Mouse (Mus musculus) lung, embryonic 16.5 days (tissue): ENCODE data around the gene Rpa3. TPM values are rescaled to one million over a fixed set of nuclear protein-coding genes. Genes with fewer than 3 reads are reported as not detected.

Experiments used
- ATAC-seq: fragments of 200-750 bp; cut with Nextera tagmentation; 2 replicates; pipeline ENCODE4 v1.8.0; 2017; ENCODE audit warnings: low read depth, mild to moderate bottlenecking, moderate library complexity
- H3K27ac ChIP-seq: fragments of 300-500 bp; sonication (generic); 2 replicates; pipeline ENCODE4 v1.5.1; 2014; ENCODE audit warnings: mild to moderate bottlenecking, control low read depth, low read length
- H3K27me3 ChIP-seq: fragments of 300-500 bp; sonication (generic); 2 replicates; pipeline ENCODE4 v1.6.1; 2014; ENCODE audit warnings: low read depth, low read length, mixed read lengths; ENCODE audit not compliant: control insufficient read depth, insufficient read depth
- H3K36me3 ChIP-seq: fragments of 300-500 bp; sonication (generic); 2 replicates; pipeline ENCODE4 v1.6.1; 2014; ENCODE audit warnings: low read length; ENCODE audit not compliant: control insufficient read depth, insufficient read depth
- H3K4me1 ChIP-seq: fragments of 300-500 bp; sonication (generic); replicated peaks from 2 replicates; pipeline ENCODE4 v1.6.1; 2014; ENCODE audit warnings: low read length, mixed read lengths; ENCODE audit not compliant: control insufficient read depth, insufficient read depth
- H3K4me2 ChIP-seq: fragments of 300-500 bp; sonication (generic); 2 replicates; pipeline ENCODE4 v1.6.1; 2014; ENCODE audit warnings: low read depth, low read length, control low read depth
- H3K4me3 ChIP-seq: fragments of 300-500 bp; sonication (generic); 2 replicates; pipeline ENCODE4 v1.5.1; 2014; ENCODE audit warnings: mild to moderate bottlenecking, low read length, control low read depth
- H3K9ac ChIP-seq: fragments of 300-500 bp; sonication (generic); 2 replicates; pipeline ENCODE4 v1.6.1; 2014; ENCODE audit warnings: low read length, control low read depth
- H3K9me3 ChIP-seq: fragments of 300-500 bp; sonication (generic); 2 replicates; pipeline ENCODE4 v1.6.1; 2016; ENCODE audit warnings: low read length; ENCODE audit not compliant: control insufficient read depth
- WGBS: fragments of 180-500 bp; shearing (Covaris S2); extraction: QIAGEN DNeasy Blood & Tissue Kit; methylation state at CpG from one replicate; pipeline ENCODE4 v1.1.7; 2014; 5-methylcytosine and 5-hydroxymethylcytosine counted together
- polyA plus RNA-seq: library from polyadenylated mRNA; unstranded; fragments of >200 nt; fragmentation: Nextera tagmentation; extraction: Ambion mirVana; gene quantifications from 2 replicates; pipeline ENCODE4 v1.2.1, GENCODE M21; 2015

The Rpa3 gene
- polyA plus RNA-seq = 157 and 165 TPM in 2 replicates

DNA sequence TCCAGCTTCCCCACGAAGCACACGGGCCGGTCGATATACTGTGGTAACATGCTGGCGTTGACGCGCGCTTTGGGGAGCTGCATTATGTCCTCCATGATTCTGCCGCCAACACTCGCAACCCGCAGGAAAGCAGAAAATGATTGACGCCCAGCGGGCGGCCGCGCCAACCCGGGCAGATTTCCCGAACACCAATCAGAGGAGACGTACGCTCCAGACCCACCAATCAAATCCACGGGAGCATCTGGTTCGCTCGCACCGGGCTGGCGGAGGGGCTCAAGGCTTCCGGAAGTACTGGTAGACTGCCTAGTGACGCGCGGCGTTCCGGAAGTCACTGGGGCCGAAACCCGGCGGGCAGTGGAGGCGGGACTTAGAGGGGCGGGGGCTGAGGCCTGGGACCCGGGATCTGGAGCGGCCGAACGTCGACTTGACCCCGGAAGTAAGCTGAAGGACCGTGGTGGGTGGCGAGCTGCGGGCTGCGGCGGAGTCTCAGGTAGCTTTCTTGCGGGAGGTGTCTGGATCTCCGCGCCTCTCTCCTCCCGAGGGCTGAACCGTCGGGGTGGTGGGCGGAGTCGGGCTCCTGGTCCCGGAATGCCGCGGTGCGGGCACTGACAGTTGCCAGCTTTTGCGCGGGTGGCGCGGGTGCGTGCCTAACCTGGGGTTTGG lies at the start of gene Rpa3, which contains the start of the genes Umad1 and Gm45062:
TSS of gene Rpa3 (minus strand) at position 170 of the 663 bp plus-strand sequence.
TSS of gene Umad1 (plus strand) at position 285 of the 663 bp plus-strand sequence.
TSS of gene Gm45062 (plus strand) at position 447 of the 663 bp plus-strand sequence.
- Histone ChIP-seq H3K9ac (peak within 1 kb of the TSS; percentile 92), H3K4me1 (peaks cover 6% of the 10 kb centered on the region; the same call in 1 of the 2 replicates), H3K4me2 (peak within 1 kb of the TSS; percentile 93), H3K27ac (peak within 1 kb of the TSS; percentile 81), H3K36me3 (no peaks in the 10 kb centered on the region), H3K4me3 (peak within 1 kb of the TSS; percentile 92), H3K27me3 (no peaks in the 10 kb centered on the region), H3K9me3 (no peaks in the 10 kb centered on the region)
- WGBS = under 1% methylated on average over 59 of the region's 64 CpGs
- peak; percentile 100 for ATAC-seq

DNA sequence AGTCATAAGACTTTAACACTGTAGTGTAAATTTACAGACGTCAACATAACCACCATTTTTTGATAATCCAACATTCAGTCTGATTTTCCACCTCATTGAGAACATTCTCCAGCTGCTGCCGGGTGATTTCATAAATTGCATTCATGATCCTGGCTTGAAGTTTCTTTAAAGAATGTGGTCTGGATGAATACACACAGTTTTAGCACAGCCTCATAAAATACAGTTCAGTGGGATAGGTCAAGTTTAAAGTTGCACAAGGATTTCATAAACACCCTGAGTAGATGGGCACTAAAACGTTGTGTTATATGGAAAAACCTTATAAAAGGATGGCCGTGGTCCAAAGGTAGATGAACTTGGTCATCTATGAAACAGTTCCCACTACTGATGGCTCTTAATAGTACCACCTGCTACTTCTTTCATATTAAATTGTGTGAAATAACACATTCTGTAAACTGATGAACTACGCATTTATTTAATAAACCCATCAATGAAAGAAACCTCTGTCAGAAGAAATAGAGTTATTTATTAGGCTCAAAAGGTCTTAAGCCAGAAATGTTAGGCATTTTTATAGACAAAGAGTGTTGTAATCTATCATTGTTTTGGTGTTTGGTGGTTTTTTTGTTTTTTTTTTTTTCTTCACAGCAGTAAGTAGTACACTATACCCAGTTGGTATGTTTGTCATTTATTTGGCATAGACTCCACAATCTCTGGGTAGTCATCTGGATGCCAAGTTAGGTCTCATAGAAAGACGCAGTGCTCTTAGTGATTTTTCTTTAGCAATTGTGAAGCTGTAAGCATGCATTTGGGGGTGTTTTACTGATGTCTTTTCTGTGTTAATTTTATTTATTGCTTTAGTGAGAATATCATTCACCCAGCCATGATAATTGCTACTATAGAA lies 49.2 kb upstream of the Rpa3 start:
- Histone ChIP-seq H3K9ac (no peak overlapping the region), H3K4me3 (no peak overlapping the region), H3K9me3 (no peaks in the 10 kb centered on the region), H3K27me3 (no peaks in the 10 kb centered on the region), H3K4me2 (no peak overlapping the region), H3K4me1 (no peaks in the 10 kb centered on the region), H3K27ac (no peak overlapping the region), H3K36me3 (no peaks in the 10 kb centered on the region)
- no peak for ATAC-seq
- 74% methylated on average over 6 of the region's 6 CpGs for WGBS

DNA sequence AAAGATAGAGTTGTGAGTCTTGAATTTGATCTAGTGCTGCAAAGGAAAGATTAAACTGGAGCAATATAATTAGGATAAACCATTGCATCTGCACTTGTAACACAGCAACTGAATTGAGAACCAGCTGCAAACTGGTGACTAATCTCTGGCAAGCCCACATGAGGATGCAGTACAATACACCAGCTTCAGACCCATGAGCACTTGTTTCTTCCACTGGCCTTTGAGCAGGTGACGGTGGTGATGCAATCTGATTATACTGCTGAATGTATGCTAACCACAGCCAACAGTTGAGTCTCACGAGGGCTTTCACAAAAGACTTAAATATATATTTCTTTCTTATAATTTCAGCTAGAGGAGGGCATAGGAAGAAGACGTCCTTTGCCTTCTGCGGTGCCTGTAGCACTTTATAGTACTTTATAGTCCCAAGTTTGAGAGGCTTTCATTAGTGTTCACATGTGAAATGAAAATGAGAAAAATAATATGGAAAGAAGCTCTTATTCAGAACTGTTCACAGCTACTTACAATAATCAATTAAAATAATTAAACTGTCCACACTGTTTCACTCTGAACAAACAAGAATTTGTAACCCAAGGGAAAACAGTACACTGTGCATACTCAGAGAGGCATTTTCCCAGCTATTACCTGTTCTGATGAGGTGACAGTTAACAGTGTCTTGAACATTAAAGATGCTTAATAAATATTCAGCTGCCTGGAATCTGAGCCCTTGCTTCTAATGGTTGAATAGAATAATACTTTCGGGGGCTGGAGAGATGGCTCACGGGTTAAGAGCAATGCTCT lies 40.3 kb upstream of the Rpa3 start:
- H3K9ac ChIP-seq = no peak overlapping the region
- WGBS = 85% methylated on average over 6 of the region's 6 CpGs
- H3K27me3 ChIP-seq = no peaks in the 10 kb centered on the region
- no peaks in the 10 kb centered on the region for H3K9me3 ChIP-seq
- H3K4me3 ChIP-seq = no peak overlapping the region
- H3K36me3 ChIP-seq = no peaks in the 10 kb centered on the region
- no peak overlapping the region for H3K27ac ChIP-seq
- no peak for ATAC-seq
- no peaks in the 10 kb centered on the region for H3K4me1 ChIP-seq
- no peak overlapping the region for H3K4me2 ChIP-seq

DNA sequence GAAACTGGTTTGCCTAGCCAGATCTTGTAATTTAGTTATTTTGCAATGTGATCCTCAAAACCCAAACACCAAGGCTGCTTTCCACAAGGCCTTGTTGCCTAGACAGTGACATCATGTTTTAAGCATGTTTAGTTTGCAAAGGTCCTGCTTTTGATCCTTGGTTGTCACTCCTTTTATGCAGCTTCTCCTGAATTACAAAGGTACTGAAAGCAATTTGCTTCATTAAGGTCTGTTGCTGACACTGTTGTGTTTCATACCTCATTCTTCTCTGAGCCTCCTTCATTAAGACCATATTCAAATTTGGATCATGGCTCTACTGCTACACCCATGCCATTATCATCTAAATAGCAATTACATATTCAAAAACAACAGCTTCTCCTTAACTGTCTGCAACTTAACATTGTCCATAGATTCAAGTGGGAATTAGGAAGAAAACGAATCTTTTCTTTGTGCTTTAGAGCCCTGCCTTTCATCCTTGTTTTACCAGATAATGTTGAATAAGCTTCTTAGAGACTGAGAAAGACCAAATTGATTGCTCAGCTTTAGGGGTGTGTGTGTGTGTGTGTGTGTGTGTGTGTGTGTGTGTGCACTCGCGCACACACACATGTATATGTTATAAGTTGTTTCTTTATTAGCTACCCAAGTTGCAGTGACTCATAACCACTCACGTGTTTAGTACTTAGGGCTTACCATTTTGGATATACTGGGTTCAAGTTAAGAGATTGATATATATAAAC lies 35.2 kb upstream of the Rpa3 start:
- Histone ChIP-seq H3K9ac (no peak overlapping the region), H3K9me3 (no peaks in the 10 kb centered on the region), H3K27ac (no peak overlapping the region), H3K36me3 (no peaks in the 10 kb centered on the region), H3K4me2 (no peak overlapping the region), H3K4me3 (no peak overlapping the region), H3K27me3 (no peaks in the 10 kb centered on the region), H3K4me1 (no peaks in the 10 kb centered on the region)
- 81% methylated on average over 4 of the region's 4 CpGs for WGBS
- no peak for ATAC-seq

DNA sequence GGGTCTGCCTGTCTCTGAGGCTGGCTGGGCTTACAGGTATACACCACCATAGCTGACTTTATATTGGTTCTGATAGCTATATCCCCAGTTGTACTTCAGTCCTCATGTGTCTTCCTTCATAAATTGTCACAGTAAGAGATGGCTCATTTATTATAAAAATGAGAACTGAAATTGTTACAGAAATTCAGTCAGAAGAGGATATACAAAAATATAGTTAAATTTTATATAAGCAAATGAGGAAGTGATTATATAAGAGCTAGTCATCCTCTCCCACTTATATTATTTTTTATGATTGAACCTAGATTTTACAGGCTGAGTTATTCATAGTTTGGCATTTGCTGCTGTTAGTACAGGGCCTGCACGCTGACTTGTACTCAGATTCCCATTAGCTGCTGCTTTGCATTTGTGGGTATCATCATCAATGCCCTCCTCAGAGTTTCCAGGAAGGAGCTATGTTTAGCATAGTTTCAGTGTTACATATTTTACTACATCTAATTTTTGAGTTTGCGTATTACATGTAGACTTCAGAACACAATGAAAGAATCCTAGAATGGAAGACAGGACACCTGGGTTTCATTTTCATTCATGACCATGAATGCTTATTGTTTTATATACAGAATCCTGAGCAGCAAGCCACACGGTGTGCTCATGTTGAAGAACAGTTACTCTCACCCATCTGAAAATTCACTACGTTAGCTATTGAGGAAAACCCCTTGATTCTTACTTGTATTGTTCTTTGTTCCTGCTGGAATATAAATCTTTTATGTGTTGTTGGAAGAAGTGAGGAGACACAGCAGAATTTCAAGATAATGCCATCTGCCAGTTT lies 30.0 kb upstream of the Rpa3 start:
- Histone ChIP-seq H3K27ac (no peak overlapping the region), H3K27me3 (no peaks in the 10 kb centered on the region), H3K4me1 (0 out of 2 replicates have a peak, but pooled peaks cover 4% of the 10 kb centered on the region), H3K4me3 (no peak overlapping the region), H3K36me3 (0 out of 2 replicates have a peak, but pooled peaks cover 2% of the 10 kb centered on the region), H3K4me2 (no peak overlapping the region), H3K9me3 (no peaks in the 10 kb centered on the region), H3K9ac (no peak overlapping the region)
- WGBS = 89% methylated on average over 4 of the region's 4 CpGs
- ATAC-seq = no peak

DNA sequence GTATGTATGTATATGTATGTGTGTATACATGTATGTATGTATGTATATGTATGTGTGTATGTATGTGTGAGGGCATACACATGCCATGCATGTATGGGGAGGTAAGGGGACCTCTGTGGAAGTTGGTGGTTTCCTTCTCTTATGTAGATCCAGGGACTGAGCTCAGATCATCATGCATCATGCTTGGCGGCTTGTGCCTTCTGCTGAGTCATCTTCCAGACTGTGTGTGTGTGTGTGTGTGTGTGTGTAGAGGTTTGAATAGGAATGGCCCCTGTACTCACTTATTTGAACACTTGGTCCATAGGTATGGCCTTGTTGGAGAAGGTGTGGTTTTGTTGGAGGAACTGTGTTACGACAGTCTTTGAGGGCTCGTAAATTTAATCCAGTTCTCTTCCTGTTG lies 27.2 kb upstream of the Rpa3 start:
- Histone ChIP-seq H3K4me2 (no peak overlapping the region), H3K27ac (no peak overlapping the region), H3K27me3 (no peaks in the 10 kb centered on the region), H3K36me3 (0 out of 2 replicates have a peak, but pooled peaks cover 2% of the 10 kb centered on the region), H3K4me3 (no peak overlapping the region), H3K9me3 (no peaks in the 10 kb centered on the region), H3K4me1 (0 out of 2 replicates have a peak, but pooled peaks cover 4% of the 10 kb centered on the region), H3K9ac (no peak overlapping the region)
- no peak for ATAC-seq
- WGBS = 90% methylated on average over 3 of the region's 3 CpGs

DNA sequence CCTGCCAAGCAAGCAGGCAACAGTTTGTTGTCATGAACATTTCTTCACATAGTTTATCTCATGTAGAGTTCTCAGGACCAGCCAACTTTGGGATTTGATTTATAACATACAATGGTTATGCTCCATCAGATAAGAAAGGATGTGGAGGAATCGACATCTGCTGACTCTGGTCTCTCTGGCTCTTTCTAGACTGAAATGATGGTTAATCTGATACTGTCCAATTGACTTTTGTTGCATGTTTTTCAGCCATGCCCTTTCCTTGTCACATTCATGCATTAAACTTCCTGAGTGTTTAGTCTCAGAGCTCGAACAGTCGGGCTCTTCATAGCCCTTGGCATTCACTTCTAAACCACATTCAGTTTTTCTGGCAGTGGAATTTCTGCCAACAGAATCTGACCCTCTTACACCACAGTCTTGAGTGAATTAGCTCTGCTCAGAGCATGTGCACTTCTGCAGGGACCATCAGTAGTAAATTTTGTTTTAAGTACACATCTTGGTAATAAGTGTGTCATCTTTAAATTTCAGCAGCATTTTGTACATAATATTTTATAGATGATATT lies 26.5 kb upstream of the Rpa3 start:
- WGBS = 39% methylated on average over 3 of the region's 3 CpGs
- peak; percentile 52 for ATAC-seq
- H3K9ac ChIP-seq = no peak overlapping the region

More for the DNA sequence above, 26.5 kb upstream of the Rpa3 start:
- Histone ChIP-seq H3K36me3 (0 out of 2 replicates have a peak, but pooled peaks cover 2% of the 10 kb centered on the region), H3K4me2 (no peak overlapping the region), H3K27ac (no peak overlapping the region; the same call in 1 of the 2 replicates), H3K4me3 (no peak overlapping the region), H3K4me1 (0 out of 2 replicates have a peak, but pooled peaks cover 4% of the 10 kb centered on the region), H3K27me3 (no peaks in the 10 kb centered on the region), H3K9me3 (no peaks in the 10 kb centered on the region)
